Mouse (Mus musculus) intestine, postnatal 0 days (tissue): Measurements from ENCODE around the gene Eef1akmt4. TPM values are rescaled to one million over a fixed set of nuclear protein-coding genes. Genes with fewer than 3 reads are reported as not detected.

Experiments used
- ATAC-seq: fragments of 200-750 bp; cut with Nextera tagmentation; 2 replicates; pipeline ENCODE4 v1.8.0; 2017; ENCODE audit warnings: mild to moderate bottlenecking, moderate TSS enrichment, moderate library complexity
- H3K27ac ChIP-seq: fragments of 300-500 bp; sonication (generic); 2 replicates; pipeline ENCODE4 v1.5.1; 2014; ENCODE audit warnings: mild to moderate bottlenecking, low read depth, low read length, moderate library complexity
- H3K27me3 ChIP-seq: fragments of 300-500 bp; sonication (generic); replicated peaks from 2 replicates; pipeline ENCODE4 v1.6.1; 2014; ENCODE audit warnings: low read length, mixed read lengths; ENCODE audit not compliant: control insufficient read depth, insufficient read depth
- H3K36me3 ChIP-seq: fragments of 300-500 bp; sonication (generic); 2 replicates; pipeline ENCODE4 v1.6.1; 2014; ENCODE audit warnings: mild to moderate bottlenecking, moderate library complexity; ENCODE audit not compliant: control insufficient read depth, insufficient read depth
- H3K4me1 ChIP-seq: fragments of 300-500 bp; sonication (generic); replicated peaks from 2 replicates; pipeline ENCODE4 v1.6.1; 2014; ENCODE audit warnings: antibody characterized with exemption, low read length, mixed read lengths; ENCODE audit not compliant: control insufficient read depth, insufficient read depth
- H3K4me2 ChIP-seq: fragments of 300-500 bp; sonication (generic); replicated peaks from 2 replicates; pipeline ENCODE4 v1.6.1; 2014; ENCODE audit warnings: low read depth, mild to moderate bottlenecking, moderate library complexity
- H3K4me3 ChIP-seq: fragments of 300-500 bp; sonication (generic); 2 replicates; pipeline ENCODE4 v1.5.1; 2014; ENCODE audit warnings: low read depth, low read length
- H3K9ac ChIP-seq: fragments of 300-500 bp; sonication (generic); 2 replicates; pipeline ENCODE4 v1.6.1; 2014; ENCODE audit warnings: mild to moderate bottlenecking, low read depth, low read length
- H3K9me3 ChIP-seq: fragments of 300-500 bp; sonication (generic); 2 replicates; pipeline ENCODE4 v1.6.1; 2016; ENCODE audit warnings: mixed run types; ENCODE audit not compliant: control insufficient read depth
- CTCF ChIP-seq: sonication (generic); IDR thresholded peaks from 2 replicates; pipeline ENCODE4 v1.5.1; 2016; ENCODE audit warnings: low read depth, mild to moderate bottlenecking, control low read depth, antibody characterized with exemption, moderate library complexity
- WGBS: fragments of 180-500 bp; shearing (Covaris S2); extraction: QIAGEN DNeasy Blood & Tissue Kit; methylation state at CpG from one replicate; pipeline ENCODE4 v1.1.7; 2014; 5-methylcytosine and 5-hydroxymethylcytosine counted together
- polyA plus RNA-seq: library from polyadenylated mRNA; unstranded; fragments of >200 nt; fragmentation: Nextera tagmentation; extraction: Ambion mirVana; gene quantifications from 2 replicates; pipeline ENCODE4 v1.2.1, GENCODE M21; 2015

Gene Eef1akmt4
- polyA plus RNA-seq, 1 experiment from 2014 or later: 17.8 TPM

- peak overlapping the region; percentile 66 for H3K4me3 ChIP-seq
- peaks cover 20% of the 10 kb centered on the region for H3K27me3 ChIP-seq
- peak overlapping the region; percentile 99 for H3K4me2 ChIP-seq
- H3K27ac ChIP-seq: no peak overlapping the region
- peaks cover 7% of the 10 kb centered on the region for H3K4me1 ChIP-seq
- peak; percentile 67 for ATAC-seq
- H3K9ac ChIP-seq: no peak overlapping the region
- no peak for TF ChIP-seq CTCF
- no peaks in the 10 kb centered on the region for H3K9me3 ChIP-seq
- H3K36me3 ChIP-seq: 0 out of 2 replicates have a peak, but pooled peaks cover 4% of the 10 kb centered on the region
- under 1% methylated on average over 37 of the region's 37 CpGs for WGBS
Observed at GRCm38 (mm10) chr16:20621991-20622685, 10.7 kb downstream of the Eef1akmt4 start.

- ATAC-seq: no peak
- Histone ChIP-seq H3K27ac (no peak overlapping the region), H3K4me3 (no peak overlapping the region), H3K4me1 (peaks cover 7% of the 10 kb centered on the region), H3K9me3 (no peaks in the 10 kb centered on the region), H3K4me2 (no peak overlapping the region), H3K36me3 (0 out of 2 replicates have a peak, but pooled peaks cover 4% of the 10 kb centered on the region), H3K27me3 (peaks cover 20% of the 10 kb centered on the region), H3K9ac (no peak overlapping the region)
- TF ChIP-seq CTCF: no peak
- 52% methylated on average over 2 of the region's 2 CpGs for WGBS
Observed at GRCm38 (mm10) chr16:20623211-20623610, 11.8 kb downstream of the Eef1akmt4 start.

GRCm38 (mm10) chr16:20628871-20629391 lies 17.5 kb downstream of the Eef1akmt4 start:
- H3K36me3 ChIP-seq: no peaks in the 10 kb centered on the region
- H3K9ac ChIP-seq: no peak overlapping the region
- H3K27me3 ChIP-seq: peaks cover 20% of the 10 kb centered on the region; the same call in 1 of the 2 replicates
- H3K4me1 ChIP-seq: no peaks in the 10 kb centered on the region
- no peak for ATAC-seq
- WGBS: 60% methylated on average over 11 of the region's 11 CpGs
- H3K27ac ChIP-seq: no peak overlapping the region
- no peaks in the 10 kb centered on the region for H3K9me3 ChIP-seq
- TF ChIP-seq CTCF: no peak
- no peak overlapping the region for H3K4me2 ChIP-seq
- H3K4me3 ChIP-seq: no peak overlapping the region

GRCm38 (mm10) chr16:20629731-20630634 lies 18.6 kb downstream of the Eef1akmt4 start, which contains the start of gene Ece2:
Gene Ece2, plus strand, starts transcription at chr16:20629828.
- no peak for ATAC-seq
- H3K9ac ChIP-seq: peak within 1 kb of the TSS; percentile 48
- H3K4me2 ChIP-seq: peak within 1 kb of the TSS; percentile 82
- H3K4me1 ChIP-seq: no peaks in the 10 kb centered on the region
- H3K36me3 ChIP-seq: no peaks in the 10 kb centered on the region
- no peak within 1 kb of the TSS for H3K27ac ChIP-seq
- peak within 1 kb of the TSS; percentile 44 for H3K4me3 ChIP-seq
- TF ChIP-seq CTCF: no peak
- WGBS: 9% methylated on average over 54 of the region's 54 CpGs
- no peaks in the 10 kb centered on the region for H3K9me3 ChIP-seq
- peaks cover 20% of the 10 kb centered on the region; the same call in 1 of the 2 replicates for H3K27me3 ChIP-seq

GRCm38 (mm10) chr16:20637410-20637809 lies 26.0 kb downstream of the Eef1akmt4 start:
- Histone ChIP-seq H3K9ac (no peak overlapping the region), H3K27me3 (no peaks in the 10 kb centered on the region), H3K9me3 (no peaks in the 10 kb centered on the region), H3K27ac (no peak overlapping the region), H3K4me3 (no peak overlapping the region), H3K36me3 (no peaks in the 10 kb centered on the region), H3K4me1 (no peaks in the 10 kb centered on the region), H3K4me2 (no peak overlapping the region)
- WGBS: 72% methylated on average over 8 of the region's 8 CpGs
- ATAC-seq: no peak
- no peak for TF ChIP-seq CTCF

- Histone ChIP-seq H3K4me2 (no peak overlapping the region), H3K9ac (no peak overlapping the region), H3K4me1 (no peaks in the 10 kb centered on the region), H3K4me3 (no peak overlapping the region), H3K36me3 (no peaks in the 10 kb centered on the region), H3K27me3 (no peaks in the 10 kb centered on the region), H3K9me3 (no peaks in the 10 kb centered on the region), H3K27ac (no peak overlapping the region)
- WGBS: 79% methylated on average over 8 of the region's 8 CpGs
- TF ChIP-seq CTCF: no peak
- ATAC-seq: no peak
Observed at GRCm38 (mm10) chr16:20638367-20638766, 27.0 kb downstream of the Eef1akmt4 start.
